Mouse (Mus musculus) hindbrain, postnatal 0 days (tissue): ENCODE measurements around the gene Daxx. TPM values are rescaled to one million over a fixed set of nuclear protein-coding genes. Genes with fewer than 3 reads are reported as not detected.
A peak's percentile ranks its signal among the peaks of the same experiment; 100 is the strongest.
"Not testable (repeated sequence)": the region's sequence is repeated elsewhere in the genome, so short reads cannot be mapped to it uniquely, and the experiment has no call there.

Experiments used
- ATAC-seq: fragments of 200-750 bp; cut with Nextera tagmentation; 2 replicates; pipeline ENCODE4 v1.8.0; 2017; ENCODE audit warnings: mild to moderate bottlenecking, moderate TSS enrichment, moderate library complexity
- DNase-seq: peaks from one replicate; pipeline ENCODE4 v3.0.0-alpha.2; 2015; ENCODE audit warnings: low spot score
- H3K27ac ChIP-seq: fragments of 300-500 bp; sonication (generic); 2 replicates; pipeline ENCODE4 v1.5.1; 2014; ENCODE audit warnings: mild to moderate bottlenecking
- H3K27me3 ChIP-seq: fragments of 300-500 bp; sonication (generic); 2 replicates; pipeline ENCODE4 v1.6.1; 2014; ENCODE audit warnings: low read length, mixed read lengths; ENCODE audit not compliant: insufficient read depth
- H3K36me3 ChIP-seq: fragments of 300-500 bp; sonication (generic); 2 replicates; pipeline ENCODE4 v1.6.1; 2014; ENCODE audit warnings: low read length, mixed read lengths; ENCODE audit not compliant: insufficient read depth
- H3K4me1 ChIP-seq: fragments of 300-500 bp; sonication (generic); 2 replicates; pipeline ENCODE4 v1.6.1; 2014; ENCODE audit warnings: antibody characterized with exemption, low read length, mixed read lengths; ENCODE audit not compliant: insufficient read depth
- H3K4me2 ChIP-seq: fragments of 300-500 bp; sonication (generic); 2 replicates; pipeline ENCODE4 v1.6.1; 2014; ENCODE audit warnings: low read depth, mild to moderate bottlenecking, low read length, moderate library complexity, mixed read lengths
- H3K4me3 ChIP-seq: fragments of 300-500 bp; sonication (generic); 2 replicates; pipeline ENCODE4 v1.5.1; 2014; ENCODE audit warnings: low read length
- H3K9ac ChIP-seq: fragments of 300-500 bp; sonication (generic); replicated peaks from 2 replicates; pipeline ENCODE4 v1.6.1; 2014; ENCODE audit warnings: mild to moderate bottlenecking, low read length, moderate library complexity, mixed read lengths
- H3K9me3 ChIP-seq: fragments of 300-500 bp; sonication (generic); 2 replicates; pipeline ENCODE4 v1.6.1; 2016; ENCODE audit warnings: low read length, mixed read lengths
- CTCF ChIP-seq: IDR thresholded peaks from 2 replicates; pipeline ENCODE4 v1.5.1; 2016; ENCODE audit warnings: antibody characterized with exemption, control low read depth, low read depth
- WGBS: fragments of 180-500 bp; shearing (Covaris S2); extraction: QIAGEN DNeasy Blood & Tissue Kit; methylation state at CpG from one replicate; pipeline ENCODE4 v1.1.7; 2014; 5-methylcytosine and 5-hydroxymethylcytosine counted together
- polyA plus RNA-seq: library from polyadenylated mRNA; unstranded; fragments of >200 nt; fragmentation: Nextera tagmentation; extraction: Ambion mirVana; gene quantifications from 2 replicates; pipeline ENCODE4 v1.2.1, GENCODE M21; 2015
- total RNA-seq: library from RNA; depleted of rRNA; stranded (reverse); fragments of >200 nt; gene quantifications from 2 replicates; pipeline ENCODE4 v1.2.3, GENCODE M21; 2014

The Daxx gene
- total and polyA plus RNA-seq, 2 experiments from 2014 or later, result 41.9 to 52.1 TPM

GRCm38 (mm10) chr17:33890533-33891059 lies 18.6 kb upstream of the Daxx start, which contains the start of gene Kifc1:
Gene Kifc1 (minus strand): TSS chr17:33890661.
- Histone ChIP-seq H3K4me3 (peak within 1 kb of the TSS; percentile 55), H3K27me3 (no peaks in the 10 kb centered on the region), H3K27ac (no peak within 1 kb of the TSS), H3K4me2 (peak within 1 kb of the TSS; percentile 63), H3K9ac (peak within 1 kb of the TSS; percentile 45; the same call in 1 of the 2 replicates), H3K9me3 (no peaks in the 10 kb centered on the region), H3K4me1 (no peaks in the 10 kb centered on the region), H3K36me3 (no peaks in the 10 kb centered on the region)
- DNase-seq (peak; percentile 99), ATAC-seq (peak; percentile 100)
- TF ChIP-seq CTCF, result peak; percentile 100
- under 1% methylated on average over 44 of the region's 49 CpGs for WGBS

GRCm38 (mm10) chr17:33891357-33891756 lies 17.9 kb upstream of the Daxx start:
- DNase-seq (no peak), ATAC-seq (no peak)
- no peak for TF ChIP-seq CTCF
- H3K9me3 ChIP-seq, result no peaks in the 10 kb centered on the region
- H3K27me3 ChIP-seq, result no peaks in the 10 kb centered on the region
- WGBS, result 64% methylated on average over 2 of the region's 2 CpGs
- H3K4me1 ChIP-seq, result no peaks in the 10 kb centered on the region
- no peak overlapping the region for H3K27ac ChIP-seq
- H3K9ac ChIP-seq, result no peak overlapping the region
- H3K36me3 ChIP-seq, result no peaks in the 10 kb centered on the region
- H3K4me3 ChIP-seq, result no peak overlapping the region
- no peak overlapping the region for H3K4me2 ChIP-seq

GRCm38 (mm10) chr17:33891892-33892291 lies 17.3 kb upstream of the Daxx start:
- not testable (repeated sequence) for H3K9ac ChIP-seq, H3K36me3 ChIP-seq, H3K9me3 ChIP-seq, DNase-seq, ATAC-seq, H3K4me3 ChIP-seq, H3K4me2 ChIP-seq, H3K4me1 ChIP-seq, H3K27ac ChIP-seq, H3K27me3 ChIP-seq
- WGBS, result 66% methylated on average over 6 of the region's 6 CpGs

DNA sequence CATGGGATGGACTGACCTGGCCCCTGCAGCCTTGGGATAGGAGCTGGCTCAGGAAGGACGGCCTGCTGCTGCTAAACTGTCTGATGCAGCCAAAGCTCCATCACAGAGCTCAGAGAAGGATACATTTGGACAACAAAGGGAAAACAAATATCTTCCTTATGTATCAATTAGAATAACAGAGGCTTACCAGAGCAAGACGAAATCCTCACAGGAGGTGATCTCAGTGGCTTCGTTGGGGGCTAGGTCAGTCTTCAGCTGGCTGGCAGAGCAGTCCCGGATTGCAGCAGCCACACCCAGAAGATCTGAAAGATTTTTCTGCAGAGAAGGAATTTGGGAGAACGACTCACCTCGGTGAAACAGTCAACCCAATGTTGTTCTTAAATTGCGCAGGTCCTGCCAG lies 16.8 kb upstream of the Daxx start:
- 14% methylated on average over 7 of the region's 7 CpGs for WGBS
- TF ChIP-seq CTCF, result no peak
- Histone ChIP-seq H3K4me2 (no peak overlapping the region), H3K9me3 (no peaks in the 10 kb centered on the region), H3K9ac (no peak overlapping the region), H3K36me3 (no peaks in the 10 kb centered on the region), H3K27ac (no peak overlapping the region), H3K4me3 (no peak overlapping the region), H3K4me1 (no peaks in the 10 kb centered on the region), H3K27me3 (no peaks in the 10 kb centered on the region)
- DNase-seq (no peak), ATAC-seq (no peak)

DNA sequence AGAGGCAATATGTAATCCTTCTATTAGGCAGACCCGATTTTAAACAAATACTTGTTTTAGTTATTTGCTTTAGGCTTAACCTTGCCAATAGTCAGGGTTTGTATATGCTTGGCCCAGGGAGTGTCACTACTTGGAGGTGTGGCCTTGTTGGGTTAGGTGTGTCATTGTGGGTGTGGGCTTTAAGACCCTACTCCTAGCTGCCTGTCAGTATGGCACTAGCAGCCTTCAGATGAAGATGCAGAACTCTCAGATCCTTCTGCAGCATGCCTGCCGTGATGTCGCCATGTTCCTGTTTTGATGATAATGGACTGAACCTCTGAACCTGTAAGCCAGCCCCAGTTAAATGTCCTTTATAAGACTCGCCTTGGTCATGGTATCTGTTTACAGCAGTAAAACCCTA lies 16.2 kb upstream of the Daxx start:
- not testable (repeated sequence) for H3K4me2 ChIP-seq, H3K4me1 ChIP-seq, H3K27ac ChIP-seq, H3K27me3 ChIP-seq, H3K9ac ChIP-seq, DNase-seq, H3K36me3 ChIP-seq, ATAC-seq, H3K9me3 ChIP-seq, H3K4me3 ChIP-seq
- 74% methylated on average over 4 of the region's 4 CpGs for WGBS

DNA sequence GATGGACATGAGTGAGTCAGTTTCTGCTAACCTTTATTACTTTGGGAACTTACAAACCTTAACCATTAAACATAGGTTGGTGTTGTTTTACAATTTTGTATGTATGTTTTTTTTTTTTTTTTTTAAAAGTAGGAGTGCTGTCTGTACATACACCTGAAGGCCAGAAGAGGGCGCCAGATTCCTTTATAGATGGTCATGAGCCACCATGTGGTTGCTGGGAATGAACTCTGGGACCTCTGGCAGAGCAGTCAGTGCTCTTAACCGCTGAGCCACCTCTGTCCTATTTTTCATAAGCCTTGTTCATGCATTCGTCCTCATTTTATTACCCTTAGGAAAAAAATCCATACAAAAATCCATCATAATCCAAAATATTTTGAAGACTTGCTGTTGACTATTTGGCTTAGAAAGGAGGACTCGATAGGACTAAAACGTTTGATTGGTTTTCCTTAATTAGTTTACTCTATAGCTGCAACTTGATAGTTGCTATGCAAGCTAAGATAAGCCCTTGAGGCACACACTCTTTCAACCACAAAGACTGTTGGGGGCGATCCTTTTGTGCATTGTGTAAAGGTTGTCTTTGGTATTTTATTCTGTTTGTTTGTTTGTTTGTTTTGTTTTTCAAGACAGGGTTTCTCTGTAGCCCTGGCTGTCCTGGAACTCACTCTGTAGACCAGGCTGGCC lies 12.0 kb upstream of the Daxx start:
- DNase-seq, result peak; percentile 71
- Histone ChIP-seq H3K27me3 (no peaks in the 10 kb centered on the region), H3K4me2 (no peak overlapping the region), H3K9ac (no peak overlapping the region), H3K9me3 (no peaks in the 10 kb centered on the region), H3K4me1 (no peaks in the 10 kb centered on the region), H3K4me3 (no peak overlapping the region), H3K27ac (no peak overlapping the region), H3K36me3 (no peaks in the 10 kb centered on the region)
- peak; percentile 72 for TF ChIP-seq CTCF
- ATAC-seq, result no peak
- WGBS, result 44% methylated on average over 6 of the region's 6 CpGs

DNA sequence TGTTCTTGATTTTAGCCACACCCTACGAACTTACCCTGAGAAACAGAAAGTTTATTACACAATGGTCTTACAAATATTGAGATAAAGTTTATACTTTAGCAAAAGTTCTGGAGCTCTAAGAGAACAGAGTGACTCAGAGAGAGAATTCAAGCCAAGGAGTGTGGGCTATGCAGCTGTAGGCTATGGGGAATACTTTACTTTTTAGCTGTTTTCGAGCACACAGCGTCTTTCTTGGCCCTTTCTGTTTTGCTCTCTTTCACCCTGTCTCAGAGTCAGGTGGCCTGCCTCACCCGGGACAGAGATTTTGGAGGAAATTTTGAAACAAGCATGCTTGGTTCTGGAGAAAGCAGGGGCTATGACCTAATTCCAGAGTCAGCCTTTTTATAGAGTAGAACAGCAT lies 11.0 kb upstream of the Daxx start:
- H3K4me1 ChIP-seq, H3K27ac ChIP-seq, H3K27me3 ChIP-seq, H3K4me3 ChIP-seq, ATAC-seq, H3K36me3 ChIP-seq, DNase-seq, H3K9ac ChIP-seq, H3K4me2 ChIP-seq, H3K9me3 ChIP-seq: not testable (repeated sequence)
- WGBS, result 82% methylated on average over 4 of the region's 4 CpGs
